Mouse (Mus musculus): Measurements from ENCODE around the gene Ttc36.

DNA sequence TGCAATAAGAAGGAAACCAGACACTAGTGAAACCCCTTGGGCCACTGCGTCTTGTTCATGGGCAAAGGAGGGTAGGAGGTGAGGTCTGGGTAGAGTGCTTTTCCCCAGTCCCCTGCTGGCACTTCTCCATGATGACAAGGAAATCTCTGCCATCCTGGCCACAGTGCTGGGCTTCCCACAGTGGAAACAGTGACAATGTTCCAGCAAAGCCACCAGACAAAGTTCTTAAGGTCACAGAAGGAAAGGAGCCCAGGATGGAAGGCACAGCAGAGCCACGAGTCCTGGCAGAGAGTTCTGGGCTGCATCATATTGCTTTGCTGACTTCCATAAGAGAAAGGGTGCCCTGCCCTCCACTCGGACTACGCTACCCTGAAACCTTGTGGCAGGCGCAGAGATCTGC is 2.7 kb upstream of the Ttc36 start:
- TF ChIP-seq POLR2A (IDR thresholded peaks at IDR 0.05; ENCODE audit: low read depth, low read length) (no peak), CTCF (IDR thresholded peaks at IDR 0.05; ENCODE audit: extremely low read depth, insufficient read length, insufficient replicate concordance, low read depth, low read length) (no peak)
